Mouse (Mus musculus): ENCODE results near the gene Rsph10b.

GRCm38 (mm10) chr5:143976232-143976631, 43.4 kb downstream of the Rsph10b start:
- TF ChIP-seq CTCF (IDR thresholded peaks at IDR 0.05; ENCODE audit: insufficient read depth, low read depth, low read length) (no peak), POLR2A (IDR thresholded peaks at IDR 0.05; ENCODE audit: insufficient read depth, low read depth, low read length) (no peak)

Measured in olfactory bulb, adult 2 months (tissue).